Mouse (Mus musculus): ENCODE results near the gene Dusp27. TPM values are rescaled to one million over a fixed set of nuclear protein-coding genes. Genes with fewer than 3 reads are reported as not detected.

Dusp27 gene
- polyA plus RNA-seq, 1 experiment from 2014 or later = 50.5 TPM

DNA sequence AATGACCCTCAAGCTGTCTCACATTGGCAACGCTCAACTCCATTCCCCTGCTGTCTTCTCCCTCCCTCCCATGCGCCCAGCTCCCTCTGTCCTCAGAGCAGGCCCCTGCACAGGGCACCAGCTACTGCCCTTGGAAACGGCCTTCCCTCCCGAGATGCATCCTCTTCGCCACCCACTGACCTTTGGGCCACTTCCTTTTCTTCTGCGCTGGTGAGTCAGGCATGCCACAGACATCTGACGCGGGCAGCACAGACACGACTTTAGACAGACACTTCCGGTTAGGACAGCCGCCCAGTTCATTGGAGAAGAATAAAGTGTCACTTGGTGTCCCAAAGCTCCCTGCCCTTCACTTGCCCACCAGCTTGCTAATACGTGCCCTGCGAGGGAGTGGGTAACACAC is 10.4 kb upstream of the Dusp27 start:
- no peak overlapping the region for H3K27ac ChIP-seq (ENCODE audit: low read length)
- H3K36me3 ChIP-seq (ENCODE audit: control insufficient read depth, insufficient read depth) = no peaks in the 10 kb centered on the region
- H3K4me3 ChIP-seq (ENCODE audit: low read length) = no peak overlapping the region
- 54% methylated on average over 13 of the region's 13 CpGs for WGBS
- ATAC-seq (replicated peaks; ENCODE audit: extremely low read depth, insufficient read depth, low FRiP score) = peak; percentile 65
- no peaks in the 10 kb centered on the region for H3K9me3 ChIP-seq (replicated peaks; ENCODE audit: control insufficient read depth, low read length)
- no peaks in the 10 kb centered on the region for H3K27me3 ChIP-seq (ENCODE audit: control insufficient read depth, insufficient read depth, low read length)
- no peak overlapping the region; the same call in 1 of the 2 replicates for H3K9ac ChIP-seq (ENCODE audit: low read length)
- peaks cover 12% of the 10 kb centered on the region for H3K4me1 ChIP-seq (ENCODE audit: control insufficient read depth, insufficient read depth, low read length)
- no peak overlapping the region for H3K4me2 ChIP-seq (ENCODE audit: low read depth, low read length)

DNA sequence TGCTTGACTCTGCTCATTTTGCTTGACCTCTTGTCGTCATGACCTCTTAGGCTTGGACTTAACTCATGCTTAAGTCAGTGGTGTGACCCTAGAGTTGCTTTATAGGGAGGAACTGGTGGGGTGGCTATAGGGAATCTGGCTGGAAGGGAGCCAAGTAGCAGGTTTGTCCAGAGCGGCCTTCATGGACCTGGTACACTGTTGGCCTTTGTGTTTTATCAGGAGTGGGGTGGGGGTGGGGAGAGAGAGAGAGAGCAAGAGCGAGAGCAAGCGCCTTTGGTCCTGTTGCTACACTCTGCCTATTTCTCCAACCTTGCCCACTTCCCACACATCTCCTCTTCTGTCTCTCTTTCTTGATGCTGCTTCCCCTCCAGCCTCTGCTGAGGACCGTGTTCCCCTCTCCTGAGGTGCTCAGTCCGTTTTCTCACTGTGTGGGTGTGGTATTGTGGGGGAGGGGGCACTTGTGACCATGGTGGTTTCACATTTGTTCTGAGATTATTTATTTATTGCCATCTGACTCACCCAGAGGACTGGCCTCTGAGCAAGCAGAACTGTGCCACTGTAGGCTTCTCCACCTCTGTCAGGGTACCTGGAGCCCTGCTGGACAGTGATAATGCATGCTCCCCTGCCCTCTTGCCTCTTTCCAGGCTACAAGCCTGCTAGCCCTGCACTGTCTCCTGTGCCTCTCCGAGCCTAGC is 9.7 kb upstream of the Dusp27 start:
- 0 out of 2 replicates have a peak, but pooled peaks have one; percentile 19 for ATAC-seq (replicated peaks; ENCODE audit: extremely low read depth, insufficient read depth, low FRiP score)
- H3K4me1 ChIP-seq (ENCODE audit: control insufficient read depth, insufficient read depth, low read length) = peaks cover 14% of the 10 kb centered on the region
- no peak overlapping the region for H3K4me3 ChIP-seq (ENCODE audit: low read length)
- H3K36me3 ChIP-seq (ENCODE audit: control insufficient read depth, insufficient read depth) = no peaks in the 10 kb centered on the region
- no peaks in the 10 kb centered on the region for H3K9me3 ChIP-seq (replicated peaks; ENCODE audit: control insufficient read depth, low read length)
- H3K27ac ChIP-seq (ENCODE audit: low read length) = no peak overlapping the region
- WGBS = 43% methylated on average over 7 of the region's 7 CpGs
- H3K4me2 ChIP-seq (ENCODE audit: low read depth, low read length) = no peak overlapping the region
- no peaks in the 10 kb centered on the region for H3K27me3 ChIP-seq (ENCODE audit: control insufficient read depth, insufficient read depth, low read length)
- H3K9ac ChIP-seq (ENCODE audit: low read length) = no peak overlapping the region; the same call in 1 of the 2 replicates

DNA sequence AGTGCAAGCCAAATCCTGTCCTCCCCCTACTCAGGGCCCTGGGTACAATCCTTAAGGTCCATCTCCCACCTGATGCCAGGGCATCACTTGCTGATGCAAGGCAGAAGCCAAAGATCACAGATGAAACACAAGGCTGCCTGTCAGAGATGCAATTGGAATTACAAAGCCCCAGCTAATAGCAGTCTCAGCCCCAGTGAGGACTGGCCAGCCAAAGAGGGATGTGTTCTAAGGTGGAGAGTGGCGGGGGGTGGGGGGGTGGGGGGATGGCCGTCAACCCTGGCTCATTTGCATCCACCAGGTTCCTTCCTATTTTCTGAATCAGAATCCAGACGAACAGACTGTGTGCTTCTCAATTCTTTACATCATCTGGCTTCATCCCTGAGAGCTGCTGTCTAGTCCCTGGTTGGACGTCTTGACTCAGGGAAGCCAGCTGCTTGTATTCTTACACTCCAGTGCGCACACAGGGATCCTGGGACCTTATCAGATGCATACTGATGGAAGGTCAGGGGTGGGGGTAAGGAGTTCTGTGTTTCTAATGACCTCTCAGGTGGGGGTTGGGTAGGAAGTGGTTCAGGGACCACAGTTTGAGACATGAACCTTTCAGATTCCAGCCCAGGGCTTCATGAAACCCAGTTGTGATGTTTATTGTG is 7.5 kb upstream of the Dusp27 start:
- no peak for ATAC-seq (replicated peaks; ENCODE audit: extremely low read depth, insufficient read depth, low FRiP score)
- 50% methylated on average over 5 of the region's 5 CpGs for WGBS
- H3K4me2 ChIP-seq (ENCODE audit: low read depth, low read length) = no peak overlapping the region
- H3K27ac ChIP-seq (ENCODE audit: low read length) = no peak overlapping the region
- no peak overlapping the region for H3K9ac ChIP-seq (ENCODE audit: low read length)
- H3K36me3 ChIP-seq (ENCODE audit: control insufficient read depth, insufficient read depth) = no peaks in the 10 kb centered on the region
- H3K4me3 ChIP-seq (ENCODE audit: low read length) = no peak overlapping the region
- H3K4me1 ChIP-seq (ENCODE audit: control insufficient read depth, insufficient read depth, low read length) = peaks cover 23% of the 10 kb centered on the region
- no peaks in the 10 kb centered on the region for H3K9me3 ChIP-seq (replicated peaks; ENCODE audit: control insufficient read depth, low read length)
- no peaks in the 10 kb centered on the region for H3K27me3 ChIP-seq (ENCODE audit: control insufficient read depth, insufficient read depth, low read length)

DNA sequence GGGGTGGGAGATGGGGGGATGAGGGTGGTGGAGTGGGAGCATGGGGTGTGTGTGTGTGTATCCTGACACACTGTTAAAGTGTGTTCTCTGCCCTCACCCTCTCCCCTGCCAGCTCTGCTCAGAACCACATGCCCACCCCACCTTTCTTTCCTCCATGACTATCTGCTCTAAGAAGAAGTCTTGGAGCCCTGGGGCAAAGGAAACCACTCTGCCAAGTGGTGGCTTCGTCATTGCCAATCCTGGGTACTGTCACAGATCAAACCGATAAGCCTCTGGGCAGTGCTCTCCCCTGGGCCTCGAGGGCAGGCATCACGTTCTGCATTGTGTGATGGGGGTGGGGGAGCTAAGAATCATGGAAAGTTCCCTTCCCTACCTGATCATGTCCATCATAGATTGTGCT is 4.6 kb upstream of the Dusp27 start:
- Histone ChIP-seq H3K27me3 (ENCODE audit: control insufficient read depth, insufficient read depth, low read length) (no peaks in the 10 kb centered on the region), H3K9me3 (replicated peaks; ENCODE audit: control insufficient read depth, low read length) (no peaks in the 10 kb centered on the region), H3K4me1 (ENCODE audit: control insufficient read depth, insufficient read depth, low read length) (peaks cover 30% of the 10 kb centered on the region), H3K4me3 (ENCODE audit: low read length) (no peak overlapping the region), H3K9ac (ENCODE audit: low read length) (no peak overlapping the region), H3K4me2 (ENCODE audit: low read depth, low read length) (no peak overlapping the region), H3K27ac (ENCODE audit: low read length) (no peak overlapping the region), H3K36me3 (ENCODE audit: control insufficient read depth, insufficient read depth) (no peaks in the 10 kb centered on the region)
- ATAC-seq (replicated peaks; ENCODE audit: extremely low read depth, insufficient read depth, low FRiP score) = no peak
- 35% methylated on average over 4 of the region's 4 CpGs for WGBS

DNA sequence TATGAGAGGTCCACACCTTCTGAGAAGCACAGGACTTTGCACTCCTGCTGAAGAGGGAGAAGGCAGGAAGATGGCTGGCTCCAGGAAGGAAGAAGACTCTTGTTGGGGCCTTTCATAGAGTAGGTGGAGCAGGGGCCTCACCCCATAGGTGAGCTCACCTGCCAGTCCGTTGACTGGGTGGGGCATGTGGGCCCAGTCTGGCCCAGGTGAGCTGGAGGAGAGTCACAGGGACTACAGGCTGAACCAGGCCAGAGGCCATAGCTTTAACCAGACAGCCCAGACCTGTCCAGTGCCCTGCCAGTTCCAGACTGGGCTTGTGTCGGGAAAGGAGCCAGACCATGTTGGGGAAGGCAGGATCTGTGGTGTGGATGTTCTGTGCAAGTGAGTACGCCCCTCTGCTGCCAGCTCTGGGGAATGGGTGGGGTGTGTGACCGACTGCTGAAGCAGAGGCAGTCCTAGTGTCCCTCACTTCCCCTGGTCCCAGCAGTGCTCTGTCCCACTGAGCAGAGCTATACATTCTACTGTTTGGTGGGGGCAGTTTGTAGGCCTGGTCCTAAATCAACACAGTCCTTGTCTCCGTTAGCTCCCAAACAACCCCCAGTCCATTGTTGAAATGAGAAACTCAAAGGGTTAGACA is 2.6 kb upstream of the Dusp27 start, which contains the start of gene Gpa33:
Gpa33 (plus strand) TSS at position 15 of the 637 bp plus-strand sequence.
- Histone ChIP-seq H3K36me3 (ENCODE audit: control insufficient read depth, insufficient read depth) (peaks cover 3% of the 10 kb centered on the region), H3K4me3 (ENCODE audit: low read length) (no peak within 1 kb of the TSS), H3K27ac (ENCODE audit: low read length) (peak within 1 kb of the TSS; percentile 99), H3K9ac (ENCODE audit: low read length) (no peak within 1 kb of the TSS), H3K27me3 (ENCODE audit: control insufficient read depth, insufficient read depth, low read length) (no peaks in the 10 kb centered on the region), H3K4me2 (ENCODE audit: low read depth, low read length) (no peak within 1 kb of the TSS), H3K9me3 (replicated peaks; ENCODE audit: control insufficient read depth, low read length) (no peaks in the 10 kb centered on the region), H3K4me1 (ENCODE audit: control insufficient read depth, insufficient read depth, low read length) (peaks cover 36% of the 10 kb centered on the region)
- 63% methylated on average over 5 of the region's 5 CpGs for WGBS
- ATAC-seq (replicated peaks; ENCODE audit: extremely low read depth, insufficient read depth, low FRiP score) = no peak

DNA sequence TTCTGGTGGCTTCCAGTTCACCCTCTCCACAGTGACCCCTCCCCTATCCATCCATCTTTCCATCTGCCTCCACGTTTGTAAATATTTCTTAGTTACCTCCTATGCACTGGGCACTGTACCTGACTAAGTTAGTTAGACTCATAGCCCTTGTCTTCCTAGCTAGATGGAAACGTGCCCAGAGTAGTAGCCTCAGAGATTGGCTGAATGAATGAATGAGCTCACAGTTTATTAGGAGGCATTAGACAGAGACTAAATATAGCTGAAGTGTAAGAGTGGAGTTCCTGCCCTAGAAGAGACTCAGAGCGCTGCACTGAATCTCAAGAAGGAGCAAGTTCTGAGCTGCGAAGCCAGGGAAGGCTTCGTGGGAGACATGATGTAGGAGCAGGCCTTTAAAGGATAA is 829 bp upstream of the Dusp27 start:
- WGBS = 46% methylated on average over 5 of the region's 5 CpGs
- ATAC-seq (replicated peaks; ENCODE audit: extremely low read depth, insufficient read depth, low FRiP score) = peak; percentile 66
- H3K36me3 ChIP-seq (ENCODE audit: control insufficient read depth, insufficient read depth) = peaks cover 12% of the 10 kb centered on the region
- 0 out of 2 replicates have a peak overlapping the region, but pooled peaks have one; percentile 29 for H3K9ac ChIP-seq (ENCODE audit: low read length)
- no peak overlapping the region for H3K4me3 ChIP-seq (ENCODE audit: low read length)
- peaks cover 46% of the 10 kb centered on the region for H3K4me1 ChIP-seq (ENCODE audit: control insufficient read depth, insufficient read depth, low read length)
- peak overlapping the region; percentile 99 for H3K27ac ChIP-seq (ENCODE audit: low read length)
- no peaks in the 10 kb centered on the region for H3K27me3 ChIP-seq (ENCODE audit: control insufficient read depth, insufficient read depth, low read length)
- peak overlapping the region; percentile 73 for H3K4me2 ChIP-seq (ENCODE audit: low read depth, low read length)
- H3K9me3 ChIP-seq (replicated peaks; ENCODE audit: control insufficient read depth, low read length) = no peaks in the 10 kb centered on the region

DNA sequence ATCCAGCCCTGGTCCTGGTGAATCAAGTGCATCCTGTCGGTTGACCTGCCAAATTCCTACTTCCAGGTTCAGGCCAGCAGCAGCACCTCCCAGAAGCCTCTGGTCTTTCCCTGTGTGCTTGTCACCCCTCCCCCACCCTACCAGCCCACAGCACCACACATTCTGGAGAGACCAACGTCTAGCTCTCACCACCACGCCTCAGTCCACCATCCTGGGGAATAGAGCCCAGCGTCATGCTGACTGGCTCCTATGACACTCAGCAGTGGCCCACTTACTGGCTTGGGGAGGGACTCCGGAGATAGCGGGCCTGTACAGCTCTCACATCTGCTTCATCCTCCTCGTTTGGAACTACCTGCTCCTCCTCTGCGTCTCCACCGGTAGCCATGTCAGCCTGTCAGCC is 927 bp downstream of the Dusp27 start:
- Histone ChIP-seq H3K9ac (ENCODE audit: low read length) (peak overlapping the region; percentile 87), H3K4me2 (ENCODE audit: low read depth, low read length) (peak overlapping the region; percentile 73), H3K27ac (ENCODE audit: low read length) (peak overlapping the region; percentile 99), H3K36me3 (ENCODE audit: control insufficient read depth, insufficient read depth) (peaks cover 15% of the 10 kb centered on the region), H3K9me3 (replicated peaks; ENCODE audit: control insufficient read depth, low read length) (no peaks in the 10 kb centered on the region), H3K27me3 (ENCODE audit: control insufficient read depth, insufficient read depth, low read length) (no peaks in the 10 kb centered on the region), H3K4me3 (ENCODE audit: low read length) (peak overlapping the region; percentile 69), H3K4me1 (ENCODE audit: control insufficient read depth, insufficient read depth, low read length) (peaks cover 38% of the 10 kb centered on the region)
- ATAC-seq (replicated peaks; ENCODE audit: extremely low read depth, insufficient read depth, low FRiP score) = peak; percentile 34; the same call in 1 of the 2 replicates
- WGBS = 19% methylated on average over 9 of the region's 9 CpGs

DNA sequence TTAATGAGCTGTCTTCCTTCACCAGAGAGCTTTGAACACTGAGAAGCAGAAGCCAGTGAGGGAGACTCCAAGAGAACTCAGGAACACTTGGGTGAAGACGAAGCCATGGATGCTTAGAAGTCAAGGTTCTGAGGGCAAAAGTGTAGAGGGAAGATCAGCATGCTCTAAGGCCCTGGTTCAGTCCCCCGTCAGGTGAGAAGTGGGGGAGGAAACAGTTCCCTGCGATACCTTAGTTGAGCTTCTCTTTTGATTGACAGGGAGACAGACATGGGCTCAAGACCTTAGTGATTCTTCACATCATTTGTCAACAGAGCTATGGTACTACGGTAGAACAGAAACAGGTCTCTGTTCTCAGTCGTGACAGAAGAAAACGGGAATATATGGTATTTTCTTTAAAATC is 1.4 kb downstream of the Dusp27 start:
- Histone ChIP-seq H3K27me3 (ENCODE audit: control insufficient read depth, insufficient read depth, low read length) (no peaks in the 10 kb centered on the region), H3K4me1 (ENCODE audit: control insufficient read depth, insufficient read depth, low read length) (peaks cover 35% of the 10 kb centered on the region), H3K27ac (ENCODE audit: low read length) (peak overlapping the region; percentile 99; the same call in 1 of the 2 replicates), H3K9ac (ENCODE audit: low read length) (peak overlapping the region; percentile 87), H3K4me2 (ENCODE audit: low read depth, low read length) (peak overlapping the region; percentile 73), H3K36me3 (ENCODE audit: control insufficient read depth, insufficient read depth) (peaks cover 15% of the 10 kb centered on the region), H3K4me3 (ENCODE audit: low read length) (peak overlapping the region; percentile 69), H3K9me3 (replicated peaks; ENCODE audit: control insufficient read depth, low read length) (no peaks in the 10 kb centered on the region)
- ATAC-seq (replicated peaks; ENCODE audit: extremely low read depth, insufficient read depth, low FRiP score) = no peak
- WGBS = 66% methylated on average over 6 of the region's 6 CpGs
